Mouse (Mus musculus): ENCODE data around the gene Klhdc8b.

GRCm38 (mm10) chr9:108489215-108489614 is 27.8 kb upstream of the Klhdc8b start:
- TF ChIP-seq CTCF (IDR thresholded peaks at IDR 0.05; ENCODE audit: low read depth) = no peak
- no peak for TF ChIP-seq EP300 (optimal IDR thresholded peaks at IDR 0.05)

All from stomach, postnatal 0 days (tissue).